Mouse (Mus musculus): ENCODE measurements around the gene Msh5.

DNA sequence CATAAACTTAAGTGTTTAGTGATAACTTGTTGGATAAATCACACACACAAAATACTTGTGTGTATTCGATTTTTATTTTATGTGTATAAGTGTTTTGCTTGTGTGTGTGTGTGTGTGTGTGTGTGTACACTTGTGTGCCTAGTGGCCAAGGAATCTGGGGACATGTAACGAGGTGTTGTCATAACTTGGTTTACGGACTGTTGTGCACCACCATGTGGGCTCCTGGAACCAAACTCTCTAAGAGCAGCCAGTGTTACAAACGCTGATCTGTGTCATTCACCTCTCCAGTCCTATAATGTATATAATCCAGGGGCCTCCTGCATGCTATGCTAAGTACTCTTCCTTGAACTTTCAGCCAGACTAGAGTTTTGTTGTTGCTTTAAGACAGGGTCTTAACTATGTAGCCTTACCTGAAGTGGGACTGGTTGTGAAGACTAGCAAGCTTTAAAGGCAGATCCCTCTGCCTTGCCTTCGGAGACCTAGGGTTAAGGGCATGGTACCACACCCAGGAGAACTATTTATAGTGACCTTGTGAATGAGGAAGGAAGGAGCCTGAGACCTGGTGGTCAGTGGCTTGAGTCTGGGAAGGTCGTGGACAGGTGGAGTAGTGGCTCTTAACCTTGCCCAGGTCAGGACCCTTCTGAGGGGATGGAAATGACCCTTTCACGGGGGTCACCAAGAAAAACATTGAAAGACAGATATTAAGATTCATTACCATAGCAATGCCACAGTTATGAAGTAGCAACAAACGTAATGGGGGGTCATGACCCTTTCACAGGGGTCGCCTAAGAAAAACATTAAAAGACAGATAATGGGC, 43.3 kb downstream of the Msh5 start:
- TF ChIP-seq CTCF (IDR thresholded peaks at IDR 0.05; ENCODE audit: control insufficient read depth, insufficient read depth, low read length) (no peak), POLR2A (IDR thresholded peaks at IDR 0.05; ENCODE audit: borderline replicate concordance, control insufficient read depth, low read depth, low read length) (no peak)

Data from bone marrow, adult 2 months (tissue).